Mouse (Mus musculus): ENCODE measurements around the gene Nkiras2. TPM values are rescaled to one million over a fixed set of nuclear protein-coding genes. Genes with fewer than 3 reads are reported as not detected.

The Nkiras2 gene
- polyA plus RNA-seq, 1 experiment from 2014 or later: 99.1 TPM

DNA sequence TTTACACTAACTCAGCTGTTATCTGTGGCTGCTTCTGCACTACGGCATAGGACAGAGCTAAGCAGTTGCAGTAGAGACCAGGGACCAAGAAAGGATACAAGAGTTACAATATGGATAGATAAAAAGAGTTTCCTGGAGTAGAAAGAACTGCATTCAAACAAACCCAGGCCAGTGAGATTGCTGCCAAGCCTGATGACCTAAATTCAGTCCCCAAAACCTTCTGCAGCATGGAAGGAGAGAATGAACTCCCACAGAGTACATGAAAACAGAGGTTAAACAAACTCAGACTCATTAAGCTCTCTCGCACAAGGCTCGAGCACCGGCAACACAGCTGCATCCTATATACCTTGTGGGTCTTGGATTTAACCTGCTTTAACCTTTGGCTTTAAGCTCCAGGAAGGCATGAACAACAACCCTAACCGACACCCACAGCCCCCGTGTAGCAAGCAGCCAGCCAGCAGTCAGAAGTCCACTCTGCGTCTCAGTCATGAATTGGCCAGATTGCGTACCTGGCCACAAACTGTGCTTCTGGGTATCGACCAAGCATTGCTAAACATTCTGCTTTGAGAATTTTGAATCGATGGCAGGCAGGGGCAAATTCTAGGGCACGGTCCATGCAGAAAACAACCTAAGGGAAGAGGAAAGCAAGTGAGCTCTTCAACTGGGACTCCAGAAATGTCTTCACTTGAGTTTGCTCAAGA lies 26.5 kb upstream of the Nkiras2 start:
- H3K4me2 ChIP-seq (ENCODE audit: low read length): no peak overlapping the region
- no peak for ATAC-seq
- no peaks in the 10 kb centered on the region for H3K9me3 ChIP-seq (ENCODE audit: control insufficient read depth, low read length)
- H3K4me3 ChIP-seq (ENCODE audit: low read length): no peak overlapping the region
- no peaks in the 10 kb centered on the region for H3K27me3 ChIP-seq (replicated peaks; ENCODE audit: control insufficient read depth, insufficient read depth, low read length)
- no peaks in the 10 kb centered on the region for H3K4me1 ChIP-seq (ENCODE audit: control insufficient read depth, insufficient read depth, low read depth, low read length)
- H3K27ac ChIP-seq (ENCODE audit: low read depth, low read length): no peak overlapping the region
- H3K36me3 ChIP-seq (ENCODE audit: control insufficient read depth, insufficient read depth, low read length): peaks cover 50% of the 10 kb centered on the region
- no peak overlapping the region for H3K9ac ChIP-seq (ENCODE audit: low read depth, low read length)
- 88% methylated on average over 11 of the region's 11 CpGs for WGBS

DNA sequence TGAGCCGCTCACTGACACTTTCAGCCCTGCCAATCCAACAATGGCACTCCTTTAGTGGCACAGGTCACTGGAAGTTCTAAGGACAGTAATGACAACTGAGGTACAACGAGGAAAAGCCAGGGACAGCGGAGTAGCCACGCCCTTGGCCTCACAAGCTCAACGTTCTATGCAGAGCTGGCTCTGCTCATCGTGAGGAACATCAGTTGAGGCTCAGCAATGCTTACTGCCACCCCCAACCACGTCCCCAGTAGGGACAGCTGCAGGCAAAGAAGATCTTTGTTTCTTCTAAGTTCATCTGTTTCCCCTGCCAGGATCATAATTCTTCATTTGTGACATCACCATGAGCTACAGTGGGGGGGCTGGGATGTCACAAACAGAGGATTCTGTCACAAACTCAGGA lies 24.4 kb upstream of the Nkiras2 start:
- Histone ChIP-seq H3K4me3 (ENCODE audit: low read length) (no peak overlapping the region), H3K27me3 (replicated peaks; ENCODE audit: control insufficient read depth, insufficient read depth, low read length) (no peaks in the 10 kb centered on the region), H3K4me2 (ENCODE audit: low read length) (no peak overlapping the region), H3K9ac (ENCODE audit: low read depth, low read length) (no peak overlapping the region), H3K27ac (ENCODE audit: low read depth, low read length) (no peak overlapping the region), H3K4me1 (ENCODE audit: control insufficient read depth, insufficient read depth, low read depth, low read length) (no peaks in the 10 kb centered on the region), H3K36me3 (ENCODE audit: control insufficient read depth, insufficient read depth, low read length) (peaks cover 52% of the 10 kb centered on the region), H3K9me3 (ENCODE audit: control insufficient read depth, low read length) (no peaks in the 10 kb centered on the region)
- no peak for ATAC-seq
- 91% methylated on average over 7 of the region's 7 CpGs for WGBS

- Histone ChIP-seq H3K27me3 (replicated peaks; ENCODE audit: control insufficient read depth, insufficient read depth, low read length) (no peaks in the 10 kb centered on the region), H3K9me3 (ENCODE audit: control insufficient read depth, low read length) (no peaks in the 10 kb centered on the region), H3K9ac (ENCODE audit: low read depth, low read length) (no peak overlapping the region), H3K4me3 (ENCODE audit: low read length) (no peak overlapping the region), H3K4me2 (ENCODE audit: low read length) (no peak overlapping the region), H3K27ac (ENCODE audit: low read depth, low read length) (no peak overlapping the region), H3K36me3 (ENCODE audit: control insufficient read depth, insufficient read depth, low read length) (peaks cover 48% of the 10 kb centered on the region), H3K4me1 (ENCODE audit: control insufficient read depth, insufficient read depth, low read depth, low read length) (no peaks in the 10 kb centered on the region)
- no peak for ATAC-seq
- 75% methylated on average over 4 of the region's 4 CpGs for WGBS
Measured at GRCm38 (mm10) chr11:100595533-100595932, 23.5 kb upstream of the Nkiras2 start.

DNA sequence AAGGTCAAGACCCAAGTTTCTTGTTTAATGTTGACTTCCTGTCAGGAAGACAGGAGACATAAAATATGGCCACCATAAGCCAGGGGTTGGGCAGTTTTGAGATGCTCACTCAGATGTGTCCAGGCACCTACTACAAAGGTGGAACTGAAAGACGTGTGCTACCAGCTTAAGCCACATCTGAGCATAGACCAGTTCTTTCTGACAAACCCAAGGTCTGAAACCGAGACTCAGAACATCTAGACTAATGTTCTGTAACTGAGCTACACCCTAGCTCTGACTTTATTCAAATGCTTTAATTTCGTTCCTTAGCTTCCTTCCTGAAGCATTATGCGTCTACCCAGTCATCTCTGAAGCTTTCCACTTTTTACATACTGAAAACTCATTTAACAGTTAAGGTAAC lies 21.0 kb upstream of the Nkiras2 start:
- no peaks in the 10 kb centered on the region for H3K4me1 ChIP-seq (ENCODE audit: control insufficient read depth, insufficient read depth, low read depth, low read length)
- 92% methylated on average over 4 of the region's 4 CpGs for WGBS
- H3K27ac ChIP-seq (ENCODE audit: low read depth, low read length): no peak overlapping the region
- no peak overlapping the region for H3K9ac ChIP-seq (ENCODE audit: low read depth, low read length)
- no peak overlapping the region for H3K4me2 ChIP-seq (ENCODE audit: low read length)
- no peaks in the 10 kb centered on the region for H3K27me3 ChIP-seq (replicated peaks; ENCODE audit: control insufficient read depth, insufficient read depth, low read length)
- no peak for ATAC-seq
- no peaks in the 10 kb centered on the region for H3K9me3 ChIP-seq (ENCODE audit: control insufficient read depth, low read length)
- H3K4me3 ChIP-seq (ENCODE audit: low read length): no peak overlapping the region
- H3K36me3 ChIP-seq (ENCODE audit: control insufficient read depth, insufficient read depth, low read length): peaks cover 36% of the 10 kb centered on the region

GRCm38 (mm10) chr11:100601372-100601771 lies 17.7 kb upstream of the Nkiras2 start:
- WGBS: 95% methylated on average over 3 of the region's 3 CpGs
- Histone ChIP-seq H3K4me3 (ENCODE audit: low read length) (no peak overlapping the region), H3K27me3 (replicated peaks; ENCODE audit: control insufficient read depth, insufficient read depth, low read length) (no peaks in the 10 kb centered on the region), H3K4me1 (ENCODE audit: control insufficient read depth, insufficient read depth, low read depth, low read length) (peaks cover 11% of the 10 kb centered on the region), H3K27ac (ENCODE audit: low read depth, low read length) (no peak overlapping the region), H3K36me3 (ENCODE audit: control insufficient read depth, insufficient read depth, low read length) (peaks cover 31% of the 10 kb centered on the region), H3K4me2 (ENCODE audit: low read length) (no peak overlapping the region), H3K9me3 (ENCODE audit: control insufficient read depth, low read length) (no peaks in the 10 kb centered on the region), H3K9ac (ENCODE audit: low read depth, low read length) (no peak overlapping the region)
- ATAC-seq: no peak

DNA sequence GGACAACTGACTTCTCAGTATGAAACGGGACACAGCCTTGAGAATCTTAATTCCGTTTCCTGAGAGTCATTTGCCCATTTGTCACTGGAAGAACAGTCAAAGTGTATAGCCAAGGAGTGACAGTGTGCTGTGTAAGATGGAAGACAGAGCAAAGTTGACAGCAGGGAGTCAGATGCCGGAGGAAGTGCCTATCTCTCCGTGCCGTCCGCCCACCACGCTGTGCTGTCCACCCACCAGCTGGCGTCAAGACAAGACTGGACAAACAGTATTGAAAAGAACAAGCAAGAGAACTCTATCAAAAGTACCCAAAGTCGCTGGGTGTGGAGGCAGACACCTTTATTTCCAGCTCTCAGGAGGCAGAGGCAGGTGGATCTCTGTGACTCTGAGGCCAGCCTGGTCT lies 15.9 kb upstream of the Nkiras2 start:
- WGBS: 89% methylated on average over 9 of the region's 9 CpGs
- H3K4me1 ChIP-seq (ENCODE audit: control insufficient read depth, insufficient read depth, low read depth, low read length): peaks cover 11% of the 10 kb centered on the region
- H3K9me3 ChIP-seq (ENCODE audit: control insufficient read depth, low read length): no peaks in the 10 kb centered on the region
- no peak overlapping the region for H3K27ac ChIP-seq (ENCODE audit: low read depth, low read length)
- H3K27me3 ChIP-seq (replicated peaks; ENCODE audit: control insufficient read depth, insufficient read depth, low read length): no peaks in the 10 kb centered on the region
- no peak overlapping the region for H3K4me2 ChIP-seq (ENCODE audit: low read length)
- H3K9ac ChIP-seq (ENCODE audit: low read depth, low read length): no peak overlapping the region
- H3K4me3 ChIP-seq (ENCODE audit: low read length): no peak overlapping the region
- ATAC-seq: no peak
- H3K36me3 ChIP-seq (ENCODE audit: control insufficient read depth, insufficient read depth, low read length): peaks cover 23% of the 10 kb centered on the region

GRCm38 (mm10) chr11:100603813-100604212 lies 15.2 kb upstream of the Nkiras2 start:
- H3K9ac ChIP-seq (ENCODE audit: low read depth, low read length): no peak overlapping the region
- no peak overlapping the region for H3K4me3 ChIP-seq (ENCODE audit: low read length)
- no peaks in the 10 kb centered on the region for H3K27me3 ChIP-seq (replicated peaks; ENCODE audit: control insufficient read depth, insufficient read depth, low read length)
- H3K27ac ChIP-seq (ENCODE audit: low read depth, low read length): no peak overlapping the region
- H3K4me2 ChIP-seq (ENCODE audit: low read length): no peak overlapping the region
- peaks cover 17% of the 10 kb centered on the region for H3K36me3 ChIP-seq (ENCODE audit: control insufficient read depth, insufficient read depth, low read length)
- no peaks in the 10 kb centered on the region for H3K9me3 ChIP-seq (ENCODE audit: control insufficient read depth, low read length)
- WGBS: 78% methylated on average over 8 of the region's 8 CpGs
- peaks cover 11% of the 10 kb centered on the region for H3K4me1 ChIP-seq (ENCODE audit: control insufficient read depth, insufficient read depth, low read depth, low read length)
- ATAC-seq: no peak

- Histone ChIP-seq H3K36me3 (ENCODE audit: control insufficient read depth, insufficient read depth, low read length) (peaks cover 12% of the 10 kb centered on the region), H3K4me2 (ENCODE audit: low read length) (no peak overlapping the region), H3K9ac (ENCODE audit: low read depth, low read length) (no peak overlapping the region), H3K4me3 (ENCODE audit: low read length) (no peak overlapping the region), H3K9me3 (ENCODE audit: control insufficient read depth, low read length) (no peaks in the 10 kb centered on the region), H3K27me3 (replicated peaks; ENCODE audit: control insufficient read depth, insufficient read depth, low read length) (no peaks in the 10 kb centered on the region), H3K4me1 (ENCODE audit: control insufficient read depth, insufficient read depth, low read depth, low read length) (peaks cover 11% of the 10 kb centered on the region), H3K27ac (ENCODE audit: low read depth, low read length) (0 out of 2 replicates have a peak overlapping the region, but pooled peaks have one; percentile 19)
- WGBS: 76% methylated on average over 4 of the region's 4 CpGs
- ATAC-seq: no peak
Measured at GRCm38 (mm10) chr11:100604321-100605005, 14.6 kb upstream of the Nkiras2 start.

DNA sequence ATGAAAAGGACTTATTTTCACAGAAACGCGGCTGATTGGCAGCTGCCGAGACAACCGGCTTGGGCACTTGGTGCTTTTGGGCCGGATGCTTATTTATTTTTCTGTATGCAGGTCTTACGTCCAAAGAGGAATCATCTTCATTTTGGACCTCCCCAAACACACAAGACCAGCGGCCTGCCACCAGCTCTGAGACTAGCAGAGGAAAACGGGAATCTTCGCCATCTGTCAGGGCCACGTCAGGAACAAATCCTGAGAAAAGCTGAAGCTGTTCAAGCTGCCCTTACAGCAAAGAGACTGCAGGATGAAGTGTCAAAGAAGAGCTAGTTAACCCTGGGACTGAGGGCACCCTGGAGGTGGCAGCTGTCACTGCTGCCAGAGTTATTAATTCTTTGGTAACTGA lies 13.6 kb upstream of the Nkiras2 start:
- Histone ChIP-seq H3K4me3 (ENCODE audit: low read length) (no peak overlapping the region), H3K36me3 (ENCODE audit: control insufficient read depth, insufficient read depth, low read length) (peaks cover 6% of the 10 kb centered on the region), H3K4me2 (ENCODE audit: low read length) (no peak overlapping the region), H3K27ac (ENCODE audit: low read depth, low read length) (no peak overlapping the region), H3K4me1 (ENCODE audit: control insufficient read depth, insufficient read depth, low read depth, low read length) (peaks cover 11% of the 10 kb centered on the region), H3K9ac (ENCODE audit: low read depth, low read length) (no peak overlapping the region), H3K27me3 (replicated peaks; ENCODE audit: control insufficient read depth, insufficient read depth, low read length) (no peaks in the 10 kb centered on the region), H3K9me3 (ENCODE audit: control insufficient read depth, low read length) (no peaks in the 10 kb centered on the region)
- 76% methylated on average over 10 of the region's 10 CpGs for WGBS
- ATAC-seq: no peak

Measured in hindbrain, embryonic 16.5 days (tissue).